Mouse (Mus musculus) neural tube, embryonic 12.5 days (tissue): Measurements from ENCODE around the gene Akr1cl. TPM values are rescaled to one million over a fixed set of nuclear protein-coding genes. Genes with fewer than 3 reads are reported as not detected.

Experiments used
- ATAC-seq: fragments of 200-750 bp; cut with Nextera tagmentation; 2 replicates; pipeline ENCODE4 v1.8.0; 2017; ENCODE audit warnings: low read depth, mild to moderate bottlenecking, moderate TSS enrichment, moderate library complexity; ENCODE audit not compliant: low FRiP score
- H3K27ac ChIP-seq: fragments of 300-500 bp; sonication (generic); 2 replicates; pipeline ENCODE4 v1.5.1; 2016
- H3K27me3 ChIP-seq: fragments of 300-500 bp; sonication (generic); replicated peaks from 2 replicates; pipeline ENCODE4 v1.6.1; 2016; ENCODE audit warnings: mild to moderate bottlenecking
- H3K36me3 ChIP-seq: fragments of 300-500 bp; sonication (generic); 2 replicates; pipeline ENCODE4 v1.6.1; 2016; ENCODE audit warnings: mild to moderate bottlenecking
- H3K4me1 ChIP-seq: fragments of 300-500 bp; sonication (generic); 2 replicates; pipeline ENCODE4 v1.6.1; 2016
- H3K4me2 ChIP-seq: fragments of 300-500 bp; sonication (generic); replicated peaks from 2 replicates; pipeline ENCODE4 v1.6.1; 2016; ENCODE audit warnings: mild to moderate bottlenecking
- H3K4me3 ChIP-seq: fragments of 300-500 bp; sonication (generic); 2 replicates; pipeline ENCODE4 v1.5.1; 2016
- H3K9ac ChIP-seq: fragments of 300-500 bp; sonication (generic); 2 replicates; pipeline ENCODE4 v1.6.1; 2016; ENCODE audit warnings: mild to moderate bottlenecking
- H3K9me3 ChIP-seq: fragments of 300-500 bp; sonication (generic); 2 replicates; pipeline ENCODE4 v1.6.1; 2016; ENCODE audit warnings: mild to moderate bottlenecking
- WGBS: fragments of 180-500 bp; shearing (Covaris S2); methylation state at CpG from one replicate; pipeline ENCODE4 v1.1.7; 2016; 5-methylcytosine and 5-hydroxymethylcytosine counted together
- polyA plus RNA-seq: library from polyadenylated mRNA; unstranded; fragments of >200 nt; fragmentation: Nextera tagmentation; extraction: Ambion mirVana; gene quantifications from 2 replicates; pipeline ENCODE4 v1.2.1, GENCODE M21; 2016

Akr1cl gene
- polyA plus RNA-seq, 1 experiment from 2014 or later: not detected

GRCm38 (mm10) chr1:65041837-65042236 lies 9.3 kb upstream of the Akr1cl start:
- no peaks in the 10 kb centered on the region for H3K36me3 ChIP-seq
- no peak overlapping the region for H3K4me2 ChIP-seq
- 94% methylated on average over 3 of the region's 3 CpGs for WGBS
- H3K4me1 ChIP-seq: no peaks in the 10 kb centered on the region
- H3K27me3 ChIP-seq: no peaks in the 10 kb centered on the region
- no peaks in the 10 kb centered on the region for H3K9me3 ChIP-seq
- ATAC-seq: no peak
- H3K9ac ChIP-seq: no peak overlapping the region
- no peak overlapping the region for H3K4me3 ChIP-seq
- no peak overlapping the region for H3K27ac ChIP-seq

GRCm38 (mm10) chr1:65040806-65041205 lies 8.2 kb upstream of the Akr1cl start:
- ATAC-seq: no peak

GRCm38 (mm10) chr1:65039679-65040078 lies 7.1 kb upstream of the Akr1cl start:
- Histone ChIP-seq H3K4me1 (no peaks in the 10 kb centered on the region), H3K27ac (no peak overlapping the region), H3K27me3 (no peaks in the 10 kb centered on the region), H3K9ac (no peak overlapping the region), H3K4me3 (no peak overlapping the region), H3K9me3 (no peaks in the 10 kb centered on the region), H3K36me3 (no peaks in the 10 kb centered on the region), H3K4me2 (no peak overlapping the region)
- no peak for ATAC-seq
- WGBS: 78% methylated on average over 3 of the region's 3 CpGs

More at GRCm38 (mm10) chr1:65040806-65041205, 8.2 kb upstream of the Akr1cl start:
- no peaks in the 10 kb centered on the region for H3K36me3 ChIP-seq
- H3K27ac ChIP-seq: no peak overlapping the region
- WGBS: 82% methylated on average over 6 of the region's 6 CpGs
- H3K4me3 ChIP-seq: no peak overlapping the region
- H3K9me3 ChIP-seq: no peaks in the 10 kb centered on the region
- no peak overlapping the region for H3K4me2 ChIP-seq
- no peaks in the 10 kb centered on the region for H3K27me3 ChIP-seq
- no peak overlapping the region for H3K9ac ChIP-seq
- H3K4me1 ChIP-seq: no peaks in the 10 kb centered on the region

- ATAC-seq: no peak
- H3K4me3 ChIP-seq: no peak overlapping the region
- no peaks in the 10 kb centered on the region for H3K36me3 ChIP-seq
- no peaks in the 10 kb centered on the region for H3K27me3 ChIP-seq
- 68% methylated on average over 2 of the region's 2 CpGs for WGBS
- no peaks in the 10 kb centered on the region for H3K9me3 ChIP-seq
- no peak overlapping the region for H3K27ac ChIP-seq
- no peaks in the 10 kb centered on the region for H3K4me1 ChIP-seq
- H3K4me2 ChIP-seq: no peak overlapping the region
- no peak overlapping the region for H3K9ac ChIP-seq
Measured at GRCm38 (mm10) chr1:65037542-65037941, 5.0 kb upstream of the Akr1cl start.

- no peaks in the 10 kb centered on the region for H3K9me3 ChIP-seq
- no peak overlapping the region for H3K9ac ChIP-seq
- H3K27ac ChIP-seq: no peak overlapping the region
- H3K36me3 ChIP-seq: no peaks in the 10 kb centered on the region
- ATAC-seq: no peak
- 53% methylated on average over 3 of the region's 3 CpGs for WGBS
- no peak overlapping the region for H3K4me3 ChIP-seq
- H3K27me3 ChIP-seq: no peaks in the 10 kb centered on the region
- H3K4me1 ChIP-seq: no peaks in the 10 kb centered on the region
- no peak overlapping the region for H3K4me2 ChIP-seq
Measured at GRCm38 (mm10) chr1:65035513-65035912, 3.0 kb upstream of the Akr1cl start.

GRCm38 (mm10) chr1:65028206-65028605 lies 4.4 kb downstream of the Akr1cl start:
- no peaks in the 10 kb centered on the region for H3K27me3 ChIP-seq
- no peak overlapping the region for H3K9ac ChIP-seq
- H3K36me3 ChIP-seq: no peaks in the 10 kb centered on the region
- no peaks in the 10 kb centered on the region for H3K4me1 ChIP-seq
- H3K9me3 ChIP-seq: no peaks in the 10 kb centered on the region
- no peak for ATAC-seq
- H3K27ac ChIP-seq: no peak overlapping the region
- 74% methylated on average over 9 of the region's 9 CpGs for WGBS
- no peak overlapping the region for H3K4me3 ChIP-seq
- H3K4me2 ChIP-seq: no peak overlapping the region

GRCm38 (mm10) chr1:65012726-65013125 lies 19.8 kb downstream of the Akr1cl start:
- WGBS: 89% methylated on average over 4 of the region's 4 CpGs
- H3K36me3 ChIP-seq: no peaks in the 10 kb centered on the region
- ATAC-seq: no peak
- no peaks in the 10 kb centered on the region for H3K4me1 ChIP-seq
- H3K9me3 ChIP-seq: no peaks in the 10 kb centered on the region
- H3K4me2 ChIP-seq: no peak overlapping the region
- H3K9ac ChIP-seq: no peak overlapping the region
- no peak overlapping the region for H3K4me3 ChIP-seq
- H3K27ac ChIP-seq: no peak overlapping the region
- no peaks in the 10 kb centered on the region for H3K27me3 ChIP-seq

GRCm38 (mm10) chr1:65010153-65010552 lies 22.4 kb downstream of the Akr1cl start:
- H3K4me1 ChIP-seq: no peaks in the 10 kb centered on the region
- no peak overlapping the region for H3K4me2 ChIP-seq
- no peak overlapping the region for H3K9ac ChIP-seq
- WGBS: 18% methylated on average over 9 of the region's 9 CpGs
- no peaks in the 10 kb centered on the region for H3K36me3 ChIP-seq
- H3K27ac ChIP-seq: no peak overlapping the region
- no peak overlapping the region for H3K4me3 ChIP-seq
- peak; percentile 58 for ATAC-seq
- no peaks in the 10 kb centered on the region for H3K9me3 ChIP-seq
- no peaks in the 10 kb centered on the region for H3K27me3 ChIP-seq

- H3K27ac ChIP-seq: no peak overlapping the region
- no peak overlapping the region for H3K9ac ChIP-seq
- H3K4me2 ChIP-seq: no peak overlapping the region
- H3K36me3 ChIP-seq: no peaks in the 10 kb centered on the region
- H3K27me3 ChIP-seq: no peaks in the 10 kb centered on the region
- no peaks in the 10 kb centered on the region for H3K9me3 ChIP-seq
- no peaks in the 10 kb centered on the region for H3K4me1 ChIP-seq
- no peak overlapping the region for H3K4me3 ChIP-seq
- 90% methylated on average over 6 of the region's 6 CpGs for WGBS
- no peak for ATAC-seq
Measured at GRCm38 (mm10) chr1:65005575-65005974, 27.0 kb downstream of the Akr1cl start.

GRCm38 (mm10) chr1:65004526-65004925 lies 28.0 kb downstream of the Akr1cl start:
- no peak for ATAC-seq
- H3K9me3 ChIP-seq: no peaks in the 10 kb centered on the region
- no peaks in the 10 kb centered on the region for H3K27me3 ChIP-seq
- H3K4me2 ChIP-seq: no peak overlapping the region
- WGBS: 82% methylated on average over 4 of the region's 4 CpGs
- no peaks in the 10 kb centered on the region for H3K36me3 ChIP-seq
- H3K27ac ChIP-seq: no peak overlapping the region
- no peaks in the 10 kb centered on the region for H3K4me1 ChIP-seq
- H3K9ac ChIP-seq: no peak overlapping the region
- H3K4me3 ChIP-seq: no peak overlapping the region

GRCm38 (mm10) chr1:64993206-64993605 lies 39.4 kb downstream of the Akr1cl start:
- no peaks in the 10 kb centered on the region for H3K9me3 ChIP-seq
- no peaks in the 10 kb centered on the region for H3K4me1 ChIP-seq
- no peaks in the 10 kb centered on the region for H3K36me3 ChIP-seq
- no peak overlapping the region for H3K9ac ChIP-seq
- H3K27me3 ChIP-seq: no peaks in the 10 kb centered on the region
- 82% methylated on average over 4 of the region's 4 CpGs for WGBS
- ATAC-seq: no peak
- no peak overlapping the region for H3K4me2 ChIP-seq
- no peak overlapping the region for H3K27ac ChIP-seq
- H3K4me3 ChIP-seq: no peak overlapping the region

- Histone ChIP-seq H3K4me2 (no peak overlapping the region), H3K36me3 (no peaks in the 10 kb centered on the region), H3K27ac (no peak overlapping the region), H3K4me1 (no peaks in the 10 kb centered on the region), H3K9me3 (no peaks in the 10 kb centered on the region), H3K9ac (no peak overlapping the region), H3K4me3 (no peak overlapping the region), H3K27me3 (no peaks in the 10 kb centered on the region)
- ATAC-seq: no peak
Measured at GRCm38 (mm10) chr1:64988176-64988575, 44.4 kb downstream of the Akr1cl start.

- H3K4me3 ChIP-seq: no peak overlapping the region
- H3K36me3 ChIP-seq: no peaks in the 10 kb centered on the region
- no peaks in the 10 kb centered on the region for H3K4me1 ChIP-seq
- H3K27me3 ChIP-seq: no peaks in the 10 kb centered on the region
- 50% methylated on average over 7 of the region's 7 CpGs for WGBS
- H3K4me2 ChIP-seq: no peak overlapping the region
- H3K9ac ChIP-seq: no peak overlapping the region
- H3K27ac ChIP-seq: no peak overlapping the region
- no peak for ATAC-seq
- no peaks in the 10 kb centered on the region for H3K9me3 ChIP-seq
Measured at GRCm38 (mm10) chr1:64986120-64986519, 46.4 kb downstream of the Akr1cl start.
